Mouse (Mus musculus) intestine, postnatal 0 days (tissue): ENCODE results near the gene Cdc42. TPM values are rescaled to one million over a fixed set of nuclear protein-coding genes. Genes with fewer than 3 reads are reported as not detected.

Experiments
- ATAC-seq: fragments of 200-750 bp; cut with Nextera tagmentation; 2 replicates; pipeline ENCODE4 v1.8.0; 2017; ENCODE audit warnings: mild to moderate bottlenecking, moderate TSS enrichment, moderate library complexity
- H3K27ac ChIP-seq: fragments of 300-500 bp; sonication (generic); 2 replicates; pipeline ENCODE4 v1.5.1; 2014; ENCODE audit warnings: mild to moderate bottlenecking, low read depth, low read length, moderate library complexity
- H3K27me3 ChIP-seq: fragments of 300-500 bp; sonication (generic); replicated peaks from 2 replicates; pipeline ENCODE4 v1.6.1; 2014; ENCODE audit warnings: low read length, mixed read lengths; ENCODE audit not compliant: control insufficient read depth, insufficient read depth
- H3K36me3 ChIP-seq: fragments of 300-500 bp; sonication (generic); 2 replicates; pipeline ENCODE4 v1.6.1; 2014; ENCODE audit warnings: mild to moderate bottlenecking, moderate library complexity; ENCODE audit not compliant: control insufficient read depth, insufficient read depth
- H3K4me1 ChIP-seq: fragments of 300-500 bp; sonication (generic); replicated peaks from 2 replicates; pipeline ENCODE4 v1.6.1; 2014; ENCODE audit warnings: antibody characterized with exemption, low read length, mixed read lengths; ENCODE audit not compliant: control insufficient read depth, insufficient read depth
- H3K4me2 ChIP-seq: fragments of 300-500 bp; sonication (generic); replicated peaks from 2 replicates; pipeline ENCODE4 v1.6.1; 2014; ENCODE audit warnings: low read depth, mild to moderate bottlenecking, moderate library complexity
- H3K4me3 ChIP-seq: fragments of 300-500 bp; sonication (generic); 2 replicates; pipeline ENCODE4 v1.5.1; 2014; ENCODE audit warnings: low read depth, low read length
- H3K9ac ChIP-seq: fragments of 300-500 bp; sonication (generic); 2 replicates; pipeline ENCODE4 v1.6.1; 2014; ENCODE audit warnings: mild to moderate bottlenecking, low read depth, low read length
- H3K9me3 ChIP-seq: fragments of 300-500 bp; sonication (generic); 2 replicates; pipeline ENCODE4 v1.6.1; 2016; ENCODE audit warnings: mixed run types; ENCODE audit not compliant: control insufficient read depth
- CTCF ChIP-seq: sonication (generic); IDR thresholded peaks from 2 replicates; pipeline ENCODE4 v1.5.1; 2016; ENCODE audit warnings: low read depth, mild to moderate bottlenecking, control low read depth, antibody characterized with exemption, moderate library complexity
- WGBS: fragments of 180-500 bp; shearing (Covaris S2); extraction: QIAGEN DNeasy Blood & Tissue Kit; methylation state at CpG from one replicate; pipeline ENCODE4 v1.1.7; 2014; 5-methylcytosine and 5-hydroxymethylcytosine counted together
- polyA plus RNA-seq: library from polyadenylated mRNA; unstranded; fragments of >200 nt; fragmentation: Nextera tagmentation; extraction: Ambion mirVana; gene quantifications from 2 replicates; pipeline ENCODE4 v1.2.1, GENCODE M21; 2015

The Cdc42 gene
- polyA plus RNA-seq, 1 experiment from 2014 or later: 471 TPM

GRCm38 (mm10) chr4:137356674-137357510 lies 628 bp downstream of the Cdc42 start:
- peak; percentile 69 for ATAC-seq
- under 1% methylated on average over 32 of the region's 90 CpGs for WGBS
- peak overlapping the region; percentile 64 for H3K4me2 ChIP-seq

GRCm38 (mm10) chr4:137350627-137351026 lies 6.9 kb downstream of the Cdc42 start:
- Histone ChIP-seq H3K9ac (no peak overlapping the region), H3K4me1 (no peaks in the 10 kb centered on the region; the same call in 1 of the 2 replicates), H3K27ac (no peak overlapping the region), H3K27me3 (no peaks in the 10 kb centered on the region), H3K4me3 (no peak overlapping the region), H3K4me2 (no peak overlapping the region), H3K36me3 (no peaks in the 10 kb centered on the region), H3K9me3 (no peaks in the 10 kb centered on the region)
- ATAC-seq: no peak
- no peak for TF ChIP-seq CTCF

More at GRCm38 (mm10) chr4:137356674-137357510, 628 bp downstream of the Cdc42 start:
- peak overlapping the region; percentile 99 for H3K27ac ChIP-seq
- no peaks in the 10 kb centered on the region for H3K9me3 ChIP-seq
- no peaks in the 10 kb centered on the region for H3K27me3 ChIP-seq
- peak overlapping the region; percentile 98 for H3K4me3 ChIP-seq
- H3K9ac ChIP-seq: peak overlapping the region; percentile 100
- TF ChIP-seq CTCF: no peak
- no peaks in the 10 kb centered on the region for H3K36me3 ChIP-seq
- H3K4me1 ChIP-seq: peaks cover 4% of the 10 kb centered on the region; the same call in 1 of the 2 replicates

- no peak overlapping the region for H3K27ac ChIP-seq
- no peaks in the 10 kb centered on the region for H3K9me3 ChIP-seq
- no peak for ATAC-seq
- no peak overlapping the region for H3K4me2 ChIP-seq
- H3K4me1 ChIP-seq: 0 out of 2 replicates have a peak, but pooled peaks cover 5% of the 10 kb centered on the region
- no peak overlapping the region for H3K9ac ChIP-seq
- H3K4me3 ChIP-seq: no peak overlapping the region
- no peaks in the 10 kb centered on the region for H3K27me3 ChIP-seq
- WGBS: 87% methylated on average over 1 of the region's 1 CpGs
- H3K36me3 ChIP-seq: no peaks in the 10 kb centered on the region
- TF ChIP-seq CTCF: no peak
Measured at GRCm38 (mm10) chr4:137345790-137346189, 11.7 kb downstream of the Cdc42 start.

- Histone ChIP-seq H3K27ac (no peak overlapping the region), H3K4me2 (no peak overlapping the region), H3K4me1 (0 out of 2 replicates have a peak, but pooled peaks cover 5% of the 10 kb centered on the region), H3K9me3 (no peaks in the 10 kb centered on the region), H3K9ac (no peak overlapping the region), H3K27me3 (no peaks in the 10 kb centered on the region), H3K36me3 (no peaks in the 10 kb centered on the region), H3K4me3 (no peak overlapping the region)
- 87% methylated on average over 2 of the region's 2 CpGs for WGBS
- ATAC-seq: no peak
- no peak for TF ChIP-seq CTCF
Measured at GRCm38 (mm10) chr4:137345112-137345511, 12.4 kb downstream of the Cdc42 start.

GRCm38 (mm10) chr4:137342816-137343215 lies 14.7 kb downstream of the Cdc42 start:
- Histone ChIP-seq H3K36me3 (no peaks in the 10 kb centered on the region), H3K27me3 (no peaks in the 10 kb centered on the region), H3K9me3 (no peaks in the 10 kb centered on the region), H3K9ac (no peak overlapping the region), H3K4me3 (no peak overlapping the region), H3K27ac (no peak overlapping the region; the same call in 1 of the 2 replicates), H3K4me2 (no peak overlapping the region), H3K4me1 (0 out of 2 replicates have a peak, but pooled peaks cover 5% of the 10 kb centered on the region)
- TF ChIP-seq CTCF: no peak
- whole genome bisulfite sequencing: 82% methylated on average over 1 of the region's 1 CpGs
- ATAC-seq: no peak

- ATAC-seq: no peak
- Histone ChIP-seq H3K36me3 (peaks cover 9% of the 10 kb centered on the region; the same call in 1 of the 2 replicates), H3K27me3 (no peaks in the 10 kb centered on the region), H3K4me1 (0 out of 2 replicates have a peak, but pooled peaks cover 5% of the 10 kb centered on the region), H3K4me3 (no peak overlapping the region), H3K27ac (no peak overlapping the region), H3K9me3 (no peaks in the 10 kb centered on the region), H3K4me2 (no peak overlapping the region), H3K9ac (no peak overlapping the region)
- 70% methylated on average over 1 of the region's 1 CpGs for WGBS
- no peak for TF ChIP-seq CTCF
Measured at GRCm38 (mm10) chr4:137339415-137339814, 18.1 kb downstream of the Cdc42 start.
